Mouse (Mus musculus) ES-E14 (cell line): ENCODE data around the gene Ccdc66. TPM values are rescaled to one million over a fixed set of nuclear protein-coding genes. Genes with fewer than 3 reads are reported as not detected.

Experiments
- DNase-seq: peaks from one replicate; pipeline ENCODE4 v3.0.0-alpha.2; 2013; ENCODE audit warnings: low read depth, low spot score
- H3K27ac ChIP-seq: 2 replicates; pipeline ENCODE4 v1.5.1; 2012; ENCODE audit warnings: low read depth, mild to moderate bottlenecking, low read length, moderate library complexity, mixed read lengths; ENCODE audit not compliant: poor library complexity, insufficient read depth, severe bottlenecking
- H3K36me3 ChIP-seq: 2 replicates; pipeline ENCODE4 v1.6.1; 2012; ENCODE audit warnings: mild to moderate bottlenecking, low read length, moderate library complexity, mixed read lengths; ENCODE audit not compliant: control insufficient read depth, poor library complexity, insufficient read depth, severe bottlenecking
- H3K4me1 ChIP-seq, 2 experiments: fragments of 150-350 bp in 1 of 2; sonication (generic) in 1 of 2; 2 replicates each; pipeline ENCODE4 v1.6.1; 2012; ENCODE audit warnings: low read length in 2 of 2, mild to moderate bottlenecking in 1 of 2, mixed read lengths in 1 of 2; ENCODE audit not compliant: control insufficient read depth in 2 of 2, insufficient read depth in 2 of 2, poor library complexity in 1 of 2
- H3K4me3 ChIP-seq, 2 experiments: fragments of 150-350 bp in 1 of 2; sonication (generic) in 1 of 2; 2 replicates each; pipeline ENCODE4 v1.5.1; 2012; ENCODE audit warnings: low read length in 2 of 2, low read depth in 1 of 2, mild to moderate bottlenecking in 1 of 2, mixed read lengths in 1 of 2; ENCODE audit not compliant: insufficient read depth in 1 of 2, poor library complexity in 1 of 2, severe bottlenecking in 1 of 2
- H3K9ac ChIP-seq: 2 replicates; pipeline ENCODE4 v1.6.1; 2012; ENCODE audit warnings: low read depth, mild to moderate bottlenecking, low read length, mixed read lengths; ENCODE audit not compliant: poor library complexity, insufficient read depth, severe bottlenecking
- H3K9me3 ChIP-seq: fragments of 150-350 bp; sonication (generic); 2 replicates; pipeline ENCODE4 v1.6.1; 2012; ENCODE audit warnings: low read depth, mild to moderate bottlenecking, low read length; ENCODE audit not compliant: control insufficient read depth, insufficient read depth
- CHD2 ChIP-seq: IDR thresholded peaks from 2 replicates; pipeline ENCODE4 v1.6.1; 2014; ENCODE audit warnings: mild to moderate bottlenecking, low read depth, low read length, inconsistent platforms
- HCFC1 ChIP-seq: IDR thresholded peaks from 2 replicates; pipeline ENCODE4 v1.6.1; 2012; ENCODE audit warnings: low read length, inconsistent platforms, borderline replicate concordance; ENCODE audit not compliant: insufficient read depth
- MAFK ChIP-seq: IDR thresholded peaks from 2 replicates; pipeline ENCODE4 v1.6.1; 2014; ENCODE audit warnings: mild to moderate bottlenecking, low read depth, low read length, inconsistent platforms; ENCODE audit not compliant: insufficient read depth
- ZC3H11A ChIP-seq: IDR thresholded peaks from 2 replicates; pipeline ENCODE4 v1.6.1; 2012; ENCODE audit warnings: low read depth, mild to moderate bottlenecking, inconsistent platforms, low read length, borderline replicate concordance
- ZNF384 ChIP-seq: IDR thresholded peaks from 2 replicates; pipeline ENCODE4 v1.6.1; 2012; ENCODE audit warnings: low read depth, low read length, inconsistent platforms
- in situ Hi-C, 2 experiments: fragments of 600-800 bp; cut with MboI; formaldehyde crosslinking; loops; one replicate each; pipeline ENCODE4 v1.15.1; 2025; ENCODE audit warnings: low sequenced_read_pairs in 2 of 2, inconsistent platforms in 1 of 2; ENCODE audit not compliant: unreplicated experiment in 2 of 2
- total RNA-seq: library from RNA; depleted of rRNA; stranded (reverse); fragments of 300-350 nt; gene quantifications from 2 replicates; pipeline ENCODE4 v1.2.3, GENCODE M21; 2012

The Ccdc66 gene
- total RNA-seq, 1 experiment, result 12.7 TPM

- Histone ChIP-seq H3K4me1 (no peaks in the 10 kb centered on the region), H3K36me3 (peaks cover 12% of the 10 kb centered on the region), H3K9ac (no peak overlapping the region), H3K9me3 (no peaks in the 10 kb centered on the region), H3K27ac (no peak overlapping the region), H3K4me3 (no peak overlapping the region)
- in situ Hi-C loops, result no loop called here
- TF ChIP-seq CHD2 (no peak), ZC3H11A (no peak), ZNF384 (no peak), HCFC1 (no peak), MAFK (no peak)
- DNase-seq, result no peak
Measured at GRCm38 (mm10) chr14:27444851-27445281, 63.4 kb downstream of the Ccdc66 start.

DNA sequence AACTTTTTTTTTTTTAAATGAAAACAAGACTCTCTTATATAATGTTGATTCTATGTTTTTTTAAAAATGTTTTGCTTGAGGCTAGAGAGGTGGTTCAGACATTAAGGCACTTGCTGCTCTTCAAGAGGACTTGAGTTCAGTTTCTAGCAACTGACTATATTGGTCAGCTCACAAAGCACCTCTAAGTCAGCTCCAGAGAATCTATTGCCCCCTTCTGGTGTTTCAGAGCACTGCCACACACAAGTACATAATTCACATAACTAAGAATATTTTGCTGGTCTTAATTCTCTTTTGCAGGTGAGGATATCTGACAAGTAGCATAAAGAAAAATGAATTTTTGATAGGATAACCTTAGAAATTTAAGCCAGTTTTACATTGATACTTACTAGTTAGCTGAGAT, 67.3 kb downstream of the Ccdc66 start:
- in situ Hi-C loops, result no loop called here
- peaks cover 8% of the 10 kb centered on the region for H3K36me3 ChIP-seq
- TF ChIP-seq HCFC1, result no peak
- TF ChIP-seq MAFK, result no peak
- 0 out of 2 replicates have a peak, but pooled peaks have one; percentile 16 for TF ChIP-seq ZC3H11A

DNA sequence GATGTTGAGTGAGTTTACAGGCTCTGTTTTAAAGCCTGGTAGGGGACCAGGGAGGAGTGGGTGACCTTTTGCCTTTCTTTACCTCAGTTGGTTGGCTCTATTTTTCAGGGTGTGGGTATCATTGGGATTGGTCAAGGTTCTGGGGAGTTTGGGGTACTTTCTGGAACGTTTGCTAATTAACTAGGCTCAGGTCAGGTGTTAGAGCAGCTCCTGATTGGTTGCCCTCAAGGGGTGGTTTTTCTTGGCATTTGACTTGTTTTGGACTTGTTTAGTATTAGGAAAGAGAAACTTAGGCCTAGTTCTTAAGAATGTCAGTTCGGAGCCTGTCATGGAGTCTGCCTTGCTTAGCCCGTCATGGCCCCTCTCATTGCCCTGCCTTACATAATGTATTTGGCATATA, 71.4 kb downstream of the Ccdc66 start:
- Histone ChIP-seq H3K36me3 (peaks cover 12% of the 10 kb centered on the region; the same call in 1 of the 2 replicates), H3K4me3 (no peak overlapping the region), H3K4me1 (peaks cover 0 to 7% of the 10 kb centered on the region in 2 experiments; a peak in 2 of 4 replicates), H3K9ac (no peak overlapping the region), H3K27ac (peak overlapping the region; percentile 58; the same call in 1 of the 2 replicates), H3K9me3 (no peaks in the 10 kb centered on the region)
- DNase-seq, result no peak
- no peak for TF ChIP-seq MAFK
- no peak for TF ChIP-seq CHD2
- TF ChIP-seq ZC3H11A, result no peak
- TF ChIP-seq HCFC1, result no peak
- no peak for TF ChIP-seq ZNF384
- in situ Hi-C loops, result no loop called here

More for the DNA sequence above, 67.3 kb downstream of the Ccdc66 start:
- Histone ChIP-seq H3K4me1 (peaks cover 0 to 7% of the 10 kb centered on the region in 2 experiments; a peak in 2 of 4 replicates), H3K4me3 (no peak overlapping the region), H3K9me3 (no peaks in the 10 kb centered on the region), H3K9ac (no peak overlapping the region), H3K27ac (no peak overlapping the region)
- DNase-seq, result no peak

DNA sequence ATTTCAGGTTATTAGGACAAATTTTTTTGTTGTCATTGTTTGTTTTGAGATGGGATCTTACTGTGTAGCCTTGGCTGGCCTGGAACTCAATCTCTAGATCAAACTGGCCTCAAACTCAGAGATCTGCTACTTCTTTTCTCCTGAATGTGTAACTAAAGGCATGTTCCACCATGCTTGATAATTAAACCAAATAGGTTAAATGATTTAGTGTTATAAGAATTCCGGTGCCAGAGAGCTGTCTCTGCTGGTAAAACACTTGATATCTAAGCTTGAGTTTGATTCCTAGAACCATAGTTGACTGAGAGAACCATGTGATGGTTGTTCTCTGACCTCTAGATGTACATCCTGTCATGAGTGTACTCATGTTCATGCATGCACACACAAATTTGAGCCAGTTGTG, 72.1 kb downstream of the Ccdc66 start:
- Histone ChIP-seq H3K4me3 (no peak overlapping the region), H3K36me3 (peaks cover 12% of the 10 kb centered on the region; the same call in 1 of the 2 replicates), H3K4me1 (peaks cover 0 to 7% of the 10 kb centered on the region in 2 experiments; a peak in 2 of 4 replicates), H3K27ac (peak overlapping the region; percentile 13; the same call in 1 of the 2 replicates), H3K9ac (no peak overlapping the region), H3K9me3 (no peaks in the 10 kb centered on the region)
- in situ Hi-C loops, result no loop called here
- TF ChIP-seq ZC3H11A, result no peak
- TF ChIP-seq HCFC1, result no peak
- TF ChIP-seq MAFK, result no peak
- TF ChIP-seq CHD2, result no peak
- TF ChIP-seq ZNF384, result no peak
- no peak for DNase-seq

GRCm38 (mm10) chr14:27432064-27432463, 76.2 kb downstream of the Ccdc66 start:
- Histone ChIP-seq H3K9me3 (no peaks in the 10 kb centered on the region), H3K36me3 (peaks cover 12% of the 10 kb centered on the region; the same call in 1 of the 2 replicates), H3K4me1 (peaks cover 0 to 7% of the 10 kb centered on the region in 2 experiments; a peak in 2 of 4 replicates), H3K4me3 (no peak overlapping the region), H3K9ac (no peak overlapping the region; the same call in 1 of the 2 replicates), H3K27ac (no peak overlapping the region)
- in situ Hi-C loops, result no loop called here
- TF ChIP-seq ZC3H11A (no peak), ZNF384 (no peak), HCFC1 (no peak), MAFK (no peak), CHD2 (no peak)
- no peak for DNase-seq
